Mouse (Mus musculus) cerebellum, adult 11-12 months (tissue): Measurements from ENCODE around the gene Gpnmb.
A peak's percentile ranks its signal among the peaks of the same experiment; 100 is the strongest.

ENCODE experiments used
- DNase-seq: peaks from one replicate; pipeline ENCODE4 v3.0.0; 2022

Gpnmb gene

GRCm38 (mm10) chr6:49099086-49099485 is 62.7 kb downstream of the Gpnmb start:
- DNase-seq: no peak

- DNase-seq: peak; percentile 46
Observed at GRCm38 (mm10) chr6:49106746-49107500, 70.6 kb downstream of the Gpnmb start.

- no peak for DNase-seq
Observed at GRCm38 (mm10) chr6:49109196-49109595, 72.8 kb downstream of the Gpnmb start.

- no peak for DNase-seq
Observed at GRCm38 (mm10) chr6:49113895-49114294, 77.5 kb downstream of the Gpnmb start.

GRCm38 (mm10) chr6:49114457-49114856 is 78.1 kb downstream of the Gpnmb start:
- no peak for DNase-seq

GRCm38 (mm10) chr6:49115550-49115949 is 79.2 kb downstream of the Gpnmb start:
- DNase-seq: no peak

- DNase-seq: no peak
Observed at GRCm38 (mm10) chr6:49116241-49116640, 79.9 kb downstream of the Gpnmb start.

- DNase-seq: no peak
Observed at GRCm38 (mm10) chr6:49118446-49118845, 82.1 kb downstream of the Gpnmb start.

- no peak for DNase-seq
Observed at GRCm38 (mm10) chr6:49119462-49120135, 83.3 kb downstream of the Gpnmb start.

- no peak for DNase-seq
Observed at GRCm38 (mm10) chr6:49120370-49120769, 84.0 kb downstream of the Gpnmb start.
